Comparison of ENCODE assay signal across 8 mouse cellular contexts in genomic region chr11:34212853-34213252, GRCm38 (mm10). TPM values are rescaled to one million over a fixed set of nuclear protein-coding genes. Genes with fewer than 3 reads are reported as not detected.
A peak's percentile ranks its signal among the peaks of the same experiment; 100 is the strongest.
DNase-seq lines count a peak whose midpoint lies in the region.

No protein-coding gene starts in this region.

- intact Hi-C loops in heart, postnatal 25 days (cut with DNase I), result loop anchor here (1.0 to 10.0 kb wide), 4 partner anchors 64 to 251 kb away; partner anchors contain the start of gene Kcnmb1
- intact Hi-C loops in heart, postnatal 10 days (cut with DNase I), result loop anchor here (1.0 to 10.0 kb wide), 4 partner anchors 64 to 258 kb away; no protein-coding TSS in a partner anchor

- peak; percentile 15 to 56 for DNase-seq in heart, adult 9 months (ENCODE audit: low spot score in 2 of 2)
- DNase-seq in heart, postnatal 25 days (ENCODE audit: low spot score), result no peak
- peak; percentile 16 for DNase-seq in adipocyte (ENCODE audit: low spot score)
- DNase-seq in cerebellum, postnatal 36 days, result peak; percentile 31 to 81
- peak; percentile 72 to 87 for DNase-seq in heart, postnatal 10 days
- DNase-seq in layer of hippocampus, postnatal 10 days (ENCODE audit: low spot score in 2 of 2), result peak; percentile 80 to 83
- DNase-seq in mesoderm, embryonic 11.5 days (ENCODE audit: low read depth, low spot score), result peak; percentile 80
- DNase-seq in spleen, adult 12 weeks (ENCODE audit: low spot score), result peak; percentile 20

RNA-seq across cellular contexts. Expression of gene Foxi1, which starts 5.0 kb away (rescaled TPM):
- total RNA-seq in heart, postnatal 25 days (2021), result not detected
- not detected for total RNA-seq in heart, postnatal 10 days (2021)
- not detected for total RNA-seq in layer of hippocampus, postnatal 10 days (2021)
